Mouse (Mus musculus) kidney, postnatal 0 days (tissue): ENCODE measurements around the gene Map1s. TPM values are rescaled to one million over a fixed set of nuclear protein-coding genes. Genes with fewer than 3 reads are reported as not detected.

Source experiments
- ATAC-seq: fragments of 200-750 bp; cut with Nextera tagmentation; replicated peaks from 2 replicates; pipeline ENCODE4 v1.8.0; 2017; ENCODE audit warnings: low read depth, moderate number of reproducible peaks, moderate TSS enrichment, moderate library complexity; ENCODE audit not compliant: low FRiP score
- DNase-seq: peaks from one replicate; pipeline ENCODE4 v3.0.0-alpha.2; 2016; ENCODE audit warnings: low spot score
- H3K27ac ChIP-seq: fragments of 300-500 bp; sonication (generic); 2 replicates; pipeline ENCODE4 v1.5.1; 2014; ENCODE audit warnings: mild to moderate bottlenecking
- H3K27me3 ChIP-seq: fragments of 300-500 bp; sonication (generic); 2 replicates; pipeline ENCODE4 v1.6.1; 2014; ENCODE audit warnings: low read length, mixed read lengths; ENCODE audit not compliant: insufficient read depth
- H3K36me3 ChIP-seq: fragments of 300-500 bp; sonication (generic); 2 replicates; pipeline ENCODE4 v1.6.1; 2014; ENCODE audit warnings: low read length, mixed read lengths; ENCODE audit not compliant: insufficient read depth
- H3K4me1 ChIP-seq: fragments of 300-500 bp; sonication (generic); replicated peaks from 2 replicates; pipeline ENCODE4 v1.6.1; 2014; ENCODE audit warnings: antibody characterized with exemption, low read length, mixed read lengths; ENCODE audit not compliant: insufficient read depth
- H3K4me2 ChIP-seq: fragments of 300-500 bp; sonication (generic); 2 replicates; pipeline ENCODE4 v1.6.1; 2014; ENCODE audit warnings: mild to moderate bottlenecking, low read length, moderate library complexity, mixed read lengths
- H3K4me3 ChIP-seq: fragments of 300-500 bp; sonication (generic); replicated peaks from 2 replicates; pipeline ENCODE4 v1.5.1; 2014; ENCODE audit warnings: low read depth, low read length
- H3K9ac ChIP-seq: fragments of 300-500 bp; sonication (generic); 2 replicates; pipeline ENCODE4 v1.6.1; 2014; ENCODE audit warnings: low read depth, low read length
- H3K9me3 ChIP-seq: fragments of 300-500 bp; sonication (generic); replicated peaks from 2 replicates; pipeline ENCODE4 v1.6.1; 2016; ENCODE audit warnings: low read length, inconsistent platforms, mixed read lengths
- CTCF ChIP-seq: IDR thresholded peaks from 2 replicates; pipeline ENCODE4 v1.5.1; 2016; ENCODE audit warnings: antibody characterized with exemption, low read depth, mild to moderate bottlenecking, moderate library complexity
- WGBS: fragments of 180-500 bp; shearing (Covaris S2); extraction: QIAGEN DNeasy Blood & Tissue Kit; methylation state at CpG from one replicate; pipeline ENCODE4 v1.1.7; 2014; 5-methylcytosine and 5-hydroxymethylcytosine counted together
- polyA plus RNA-seq: library from polyadenylated mRNA; unstranded; fragments of >200 nt; fragmentation: Nextera tagmentation; extraction: Ambion mirVana; gene quantifications from 2 replicates; pipeline ENCODE4 v1.2.1, GENCODE M21; 2015

Map1s gene
- polyA plus RNA-seq, 1 experiment from 2014 or later, result 32.5 TPM

DNA sequence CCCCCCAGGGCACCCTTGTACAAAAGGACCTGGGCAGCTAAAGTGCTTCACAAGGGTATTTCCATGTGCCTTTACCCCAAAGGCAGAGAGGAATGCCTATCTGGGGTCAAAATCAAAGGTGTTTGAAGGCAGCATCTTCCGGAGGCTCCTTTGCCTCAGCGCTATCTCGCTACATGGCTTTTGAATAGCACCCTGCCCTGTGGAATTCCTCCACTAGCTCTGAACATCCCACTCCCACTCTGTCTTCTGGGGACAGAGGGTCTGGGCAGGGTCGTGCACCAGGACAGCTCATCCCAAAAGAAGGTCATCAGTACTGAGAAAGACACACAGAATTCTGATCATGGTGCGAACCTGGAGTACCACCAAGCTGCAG, 36.5 kb upstream of the Map1s start:
- Histone ChIP-seq H3K36me3 (no peaks in the 10 kb centered on the region), H3K4me2 (0 out of 2 replicates have a peak overlapping the region, but pooled peaks have one; percentile 46), H3K27me3 (no peaks in the 10 kb centered on the region), H3K4me1 (peaks cover 23% of the 10 kb centered on the region), H3K27ac (peak overlapping the region; percentile 40; the same call in 1 of the 2 replicates), H3K9me3 (no peaks in the 10 kb centered on the region), H3K4me3 (no peak overlapping the region), H3K9ac (no peak overlapping the region)
- WGBS, result 37% methylated on average over 5 of the region's 5 CpGs
- DNase-seq (no peak), ATAC-seq (no peak)
- TF ChIP-seq CTCF, result no peak; the same call in 1 of the 2 replicates

DNA sequence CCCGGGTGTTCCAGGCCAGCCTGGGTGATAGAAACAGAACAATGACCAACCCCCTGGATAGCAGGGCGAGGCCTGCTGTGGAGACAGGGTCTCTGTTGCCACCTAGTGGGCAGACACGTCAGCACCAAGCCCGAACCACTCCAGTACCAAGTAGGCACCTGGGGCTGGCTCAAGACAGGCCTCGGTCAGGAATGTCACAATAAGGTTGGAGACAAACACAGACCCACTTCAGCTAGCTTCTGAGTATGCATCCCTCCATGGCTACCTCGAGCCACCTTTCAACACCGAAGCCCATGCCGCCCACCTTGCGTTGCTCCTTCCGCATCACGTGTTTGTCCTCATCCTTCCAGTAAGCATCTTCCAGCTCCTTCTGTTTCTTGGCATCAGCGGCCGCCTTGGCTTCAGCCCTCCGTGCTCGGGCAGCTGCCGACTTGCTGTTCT, 36.1 kb upstream of the Map1s start:
- WGBS, result 50% methylated on average over 16 of the region's 16 CpGs
- no peak overlapping the region for H3K27ac ChIP-seq
- H3K9ac ChIP-seq, result no peak overlapping the region
- H3K9me3 ChIP-seq, result no peaks in the 10 kb centered on the region
- DNase-seq, result peak; percentile 87
- peak; percentile 96 for TF ChIP-seq CTCF
- no peak overlapping the region for H3K4me3 ChIP-seq
- no peak overlapping the region for H3K4me2 ChIP-seq
- no peaks in the 10 kb centered on the region for H3K36me3 ChIP-seq
- ATAC-seq, result no peak; the same call in 1 of the 2 replicates
- H3K27me3 ChIP-seq, result no peaks in the 10 kb centered on the region
- H3K4me1 ChIP-seq, result peaks cover 19% of the 10 kb centered on the region

DNA sequence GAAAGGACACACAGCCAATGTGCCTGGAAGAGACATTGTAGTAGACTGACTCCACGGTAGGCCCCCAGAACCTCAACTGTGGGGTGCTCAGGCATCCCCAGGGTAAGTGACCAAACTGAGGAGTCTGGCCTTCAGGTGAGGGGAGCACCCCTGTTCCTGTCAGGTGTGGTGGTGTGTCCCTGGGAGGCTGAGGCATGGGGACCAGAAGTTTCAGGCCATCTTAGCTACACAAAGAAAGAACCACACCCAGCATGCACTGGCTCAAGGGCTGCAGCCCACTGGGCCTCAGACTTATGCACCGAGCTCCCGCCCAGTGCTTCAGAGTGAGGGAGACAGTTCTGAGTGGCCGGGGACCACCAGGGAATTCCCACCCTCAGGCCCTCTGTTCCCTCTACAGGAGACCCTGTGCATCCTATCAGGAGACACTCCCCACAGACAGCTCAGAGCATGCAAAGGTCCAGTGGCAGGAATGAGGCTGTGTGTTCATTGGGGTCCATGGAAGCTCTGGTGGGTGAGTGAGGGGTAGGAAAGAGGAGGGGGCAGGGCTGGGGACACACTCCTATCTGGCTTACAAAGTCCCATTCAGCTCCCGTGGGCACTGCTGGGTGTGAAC, 34.4 kb upstream of the Map1s start:
- Histone ChIP-seq H3K9me3 (no peaks in the 10 kb centered on the region), H3K4me3 (no peak overlapping the region), H3K9ac (no peak overlapping the region), H3K4me1 (peaks cover 10% of the 10 kb centered on the region), H3K27ac (no peak overlapping the region), H3K27me3 (no peaks in the 10 kb centered on the region), H3K36me3 (no peaks in the 10 kb centered on the region), H3K4me2 (no peak overlapping the region)
- ATAC-seq (no peak), DNase-seq (no peak)
- WGBS, result 90% methylated on average over 5 of the region's 5 CpGs
- TF ChIP-seq CTCF, result no peak

DNA sequence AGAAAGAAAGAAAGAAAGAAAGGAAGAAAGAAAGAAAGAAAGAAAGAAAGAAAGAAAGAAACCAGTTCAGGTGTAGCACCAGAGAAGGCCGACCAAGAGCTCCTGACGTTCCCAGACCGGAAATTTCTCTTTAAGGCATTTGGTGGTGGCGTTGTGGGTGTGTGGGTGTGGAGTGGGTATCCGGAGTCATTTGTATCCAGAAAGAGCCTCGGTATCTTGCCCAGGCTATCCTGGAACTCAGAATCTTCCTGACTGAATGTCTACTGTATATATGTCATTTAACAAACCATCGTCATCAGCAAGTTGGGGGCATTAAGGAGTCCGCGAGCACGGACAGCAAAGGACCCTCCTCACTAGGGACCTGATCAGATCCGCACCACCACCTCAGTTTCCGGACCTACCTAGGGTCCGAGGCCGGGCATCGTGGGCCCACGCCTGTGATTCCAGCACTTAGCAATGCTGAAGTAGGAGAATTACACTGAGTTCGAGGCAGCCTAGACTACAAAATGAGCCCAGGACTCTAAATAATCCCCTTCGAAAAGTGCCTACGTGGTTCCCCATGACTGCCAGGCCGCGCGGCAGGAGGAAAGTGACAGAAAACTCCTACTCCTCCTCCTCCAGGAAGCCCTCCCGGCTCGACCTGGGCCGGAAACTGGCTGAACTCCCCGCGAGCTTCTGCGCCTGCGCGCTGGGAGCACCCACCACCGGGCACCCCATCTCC, 32.9 kb upstream of the Map1s start:
- Histone ChIP-seq H3K27ac (peak overlapping the region; percentile 85), H3K4me1 (peaks cover 8% of the 10 kb centered on the region), H3K4me2 (peak overlapping the region; percentile 77), H3K4me3 (peak overlapping the region; percentile 89), H3K9me3 (no peaks in the 10 kb centered on the region), H3K9ac (peak overlapping the region; percentile 80), H3K27me3 (no peaks in the 10 kb centered on the region), H3K36me3 (no peaks in the 10 kb centered on the region)
- WGBS, result 4% methylated on average over 31 of the region's 31 CpGs
- peak; percentile 19 for DNase-seq
- no peak for ATAC-seq
- no peak for TF ChIP-seq CTCF

DNA sequence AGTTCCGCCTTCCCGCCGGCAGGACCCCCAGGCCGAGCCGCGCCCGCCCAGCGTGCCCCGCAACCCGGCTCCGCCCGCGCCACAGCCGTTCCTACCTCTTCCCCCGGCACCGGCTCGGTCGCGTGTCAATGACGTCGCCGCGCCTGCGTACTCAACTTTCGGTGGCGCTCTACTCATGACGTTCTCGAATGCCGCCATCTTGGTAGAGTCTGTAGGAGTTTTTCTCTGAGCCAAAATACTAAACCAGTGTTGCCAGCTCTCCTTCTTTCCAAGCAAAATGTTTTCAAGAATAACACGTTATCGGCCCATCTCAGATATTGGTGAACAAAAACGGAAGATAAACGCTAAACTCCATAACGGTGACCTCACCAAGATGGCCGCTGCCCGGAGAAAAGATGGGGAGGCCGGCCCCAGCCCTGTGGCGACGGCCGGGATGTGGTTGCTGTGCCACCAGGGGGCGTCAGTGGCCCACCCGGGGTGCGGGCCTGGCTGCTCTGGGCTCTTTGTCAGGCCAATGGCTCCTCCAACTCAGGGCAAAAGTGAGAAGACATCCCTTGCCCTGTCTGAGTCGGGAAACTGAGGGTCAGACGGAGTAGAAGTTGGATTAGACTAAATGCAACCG, 32.3 kb upstream of the Map1s start, which contains the start of gene Ccdc124:
Gene Ccdc124, minus strand, starts transcription at position 572 of the 622 bp plus-strand sequence.
- peak within 1 kb of the TSS; percentile 89 for H3K4me3 ChIP-seq
- H3K27ac ChIP-seq, result peak within 1 kb of the TSS; percentile 85
- ATAC-seq, result peak; percentile 90
- H3K27me3 ChIP-seq, result no peaks in the 10 kb centered on the region
- TF ChIP-seq CTCF, result peak; percentile 99
- H3K36me3 ChIP-seq, result no peaks in the 10 kb centered on the region
- WGBS, result 1% methylated on average over 46 of the region's 46 CpGs
- H3K9me3 ChIP-seq, result no peaks in the 10 kb centered on the region
- H3K9ac ChIP-seq, result peak within 1 kb of the TSS; percentile 80
- H3K4me2 ChIP-seq, result peak within 1 kb of the TSS; percentile 77
- DNase-seq, result peak; percentile 96
- H3K4me1 ChIP-seq, result 0 out of 2 replicates have a peak, but pooled peaks cover 4% of the 10 kb centered on the region

DNA sequence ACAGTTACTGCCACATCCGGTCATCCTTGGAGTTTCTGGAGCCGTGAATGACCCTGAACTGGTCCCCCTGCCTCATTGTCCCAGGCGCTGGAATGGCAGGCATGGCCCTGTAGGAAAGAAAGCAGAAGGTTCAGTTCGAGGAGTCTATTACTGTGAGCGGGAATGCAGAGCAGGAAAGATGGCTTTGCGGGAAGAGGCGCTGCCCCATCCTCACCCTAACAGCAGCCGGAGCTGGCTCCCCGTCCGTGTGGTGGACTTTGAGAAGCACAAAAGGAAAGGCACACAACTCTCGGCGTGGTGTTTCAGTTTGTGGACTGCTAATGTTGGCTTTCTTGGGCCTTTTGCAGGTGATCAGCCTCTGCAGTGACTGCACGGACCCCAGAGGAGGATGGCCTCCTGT, 31.3 kb upstream of the Map1s start:
- H3K36me3 ChIP-seq, result no peaks in the 10 kb centered on the region
- H3K4me2 ChIP-seq, result no peak overlapping the region
- no peaks in the 10 kb centered on the region for H3K27me3 ChIP-seq
- no peak overlapping the region for H3K9ac ChIP-seq
- H3K27ac ChIP-seq, result no peak overlapping the region
- ATAC-seq (no peak), DNase-seq (no peak)
- TF ChIP-seq CTCF, result no peak
- H3K4me1 ChIP-seq, result 0 out of 2 replicates have a peak, but pooled peaks cover 4% of the 10 kb centered on the region
- 92% methylated on average over 13 of the region's 13 CpGs for WGBS
- H3K9me3 ChIP-seq, result no peaks in the 10 kb centered on the region
- no peak overlapping the region for H3K4me3 ChIP-seq
